Mouse (Mus musculus) G1E (cell line): ENCODE results near the gene Sbk1. TPM values are rescaled to one million over a fixed set of nuclear protein-coding genes. Genes with fewer than 3 reads are reported as not detected.

Experiments used
- ATAC-seq: 2 replicates; pipeline ENCODE4 v1.8.0; 2016; ENCODE audit warnings: mild to moderate bottlenecking; ENCODE audit not compliant: insufficient number of reproducible peaks, poor library complexity, low FRiP score, severe bottlenecking; ENCODE audit errors: extremely low read depth
- DNase-seq: peaks from one replicate; pipeline ENCODE4 v3.0.0; 2012; ENCODE audit warnings: low spot score
- H3K27me3 ChIP-seq: 2 replicates; pipeline ENCODE4 v1.6.1; 2012; ENCODE audit warnings: mild to moderate bottlenecking, low read length, inconsistent platforms; ENCODE audit not compliant: insufficient read depth
- H3K36me3 ChIP-seq: replicated peaks from 2 replicates; pipeline ENCODE3; 2012; ENCODE audit warnings: mild to moderate bottlenecking, inconsistent platforms
- H3K4me1 ChIP-seq: 2 replicates; pipeline ENCODE4 v1.6.1; 2012; ENCODE audit warnings: low read depth, low read length, inconsistent platforms, mixed read lengths; ENCODE audit not compliant: insufficient read depth
- H3K4me3 ChIP-seq: 2 replicates; pipeline ENCODE4 v1.5.1; 2012; ENCODE audit warnings: low read depth, mild to moderate bottlenecking, inconsistent platforms, low read length, moderate library complexity, mixed read lengths
- H3K9me3 ChIP-seq: replicated peaks from 2 replicates; pipeline ENCODE4 v1.6.1; 2012; ENCODE audit warnings: inconsistent platforms
- CTCF ChIP-seq: IDR thresholded peaks from 2 replicates; pipeline ENCODE4 v1.5.1; 2012; ENCODE audit warnings: low read depth, low read length, inconsistent platforms, mixed read lengths
- GATA1 ChIP-seq: IDR thresholded peaks from 2 replicates; pipeline ENCODE4 v1.6.1; 2012; ENCODE audit warnings: borderline replicate concordance, low read length, inconsistent platforms, mixed read lengths
- GATA2 ChIP-seq: IDR thresholded peaks from 2 replicates; pipeline ENCODE4 v1.6.1; 2012; ENCODE audit warnings: low read depth, low read length, inconsistent platforms, borderline replicate concordance
- POLR2AphosphoS5 ChIP-seq: IDR thresholded peaks from 2 replicates; pipeline ENCODE4 v1.6.1; 2012; ENCODE audit warnings: low read depth, low read length, inconsistent platforms; ENCODE audit not compliant: insufficient replicate concordance
- TAL1 ChIP-seq: conservative IDR thresholded peaks from 2 replicates; pipeline ENCODE4 v1.6.1; 2012; ENCODE audit warnings: low read depth, low read length, inconsistent platforms, mixed read lengths
- polyA plus RNA-seq: library from polyadenylated mRNA; stranded (reverse); fragments of >175 nt; gene quantifications from 2 replicates; pipeline ENCODE4 v1.2.3, GENCODE M21; 2012
- total RNA-seq, 2 experiments: library from RNA; stranded (forward) in 1 of 2; stranded (reverse) in 1 of 2; fragments of 200-1000 nt in 1 of 2; fragments of >200 nt in 1 of 2; fragmentation: Nextera tagmentation in 1 of 2; gene quantifications; 2 replicates each; pipeline ENCODE4 v1.2.3; 2014 to 2017

Sbk1 gene
- total and polyA plus RNA-seq, 3 experiments = 0.31 to 0.33 TPM; not detected in 1

- DNase-seq = no peak
- Histone ChIP-seq H3K36me3 (no peaks in the 10 kb centered on the region), H3K4me3 (no peak overlapping the region), H3K9me3 (no peaks in the 10 kb centered on the region), H3K27me3 (peaks cover 56% of the 10 kb centered on the region), H3K4me1 (peaks cover 12% of the 10 kb centered on the region)
- no peak for TF ChIP-seq GATA1
- TF ChIP-seq POLR2AphosphoS5 = no peak
- no peak for TF ChIP-seq TAL1
- TF ChIP-seq GATA2 = no peak
- TF ChIP-seq CTCF = no peak
- ATAC-seq = no peak
Observed at GRCm38 (mm10) chr7:126288571-126289091, 16.2 kb downstream of the Sbk1 start.

- H3K4me1 ChIP-seq = peaks cover 6% of the 10 kb centered on the region
Observed at GRCm38 (mm10) chr7:126289371-126289770, 17.0 kb downstream of the Sbk1 start.

DNA sequence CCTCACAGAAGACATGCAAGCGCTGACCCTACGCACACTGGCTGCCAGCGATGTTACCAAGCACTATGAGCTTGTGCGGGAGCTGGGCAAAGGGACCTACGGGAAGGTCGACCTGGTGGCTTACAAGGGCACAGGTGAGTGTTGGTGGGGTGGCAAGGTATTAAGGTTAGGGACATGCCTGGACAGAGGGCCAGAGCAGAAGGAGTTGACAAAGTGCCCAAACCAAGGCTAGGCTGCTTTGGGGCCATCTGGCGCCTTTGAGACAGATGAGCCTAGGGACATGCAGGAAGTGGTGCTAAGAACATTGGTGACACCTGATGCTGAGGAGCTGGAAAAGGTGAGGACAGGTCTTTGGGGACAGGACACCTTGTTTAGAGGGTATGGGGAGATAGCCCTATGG is 17.5 kb downstream of the Sbk1 start:
- TF ChIP-seq CTCF (no peak), GATA2 (no peak), TAL1 (no peak), GATA1 (no peak), POLR2AphosphoS5 (no peak)
- DNase-seq (no peak), ATAC-seq (no peak)
- Histone ChIP-seq H3K36me3 (no peaks in the 10 kb centered on the region), H3K27me3 (peaks cover 58% of the 10 kb centered on the region), H3K4me3 (no peak overlapping the region), H3K9me3 (no peaks in the 10 kb centered on the region), H3K4me1 (peaks cover 6% of the 10 kb centered on the region)

More at GRCm38 (mm10) chr7:126289371-126289770, 17.0 kb downstream of the Sbk1 start:
- Histone ChIP-seq H3K4me3 (no peak overlapping the region), H3K27me3 (peaks cover 60% of the 10 kb centered on the region), H3K36me3 (no peaks in the 10 kb centered on the region), H3K9me3 (no peaks in the 10 kb centered on the region)
- TF ChIP-seq POLR2AphosphoS5 (no peak), TAL1 (no peak), GATA1 (no peak), CTCF (no peak), GATA2 (no peak)
- DNase-seq (no peak), ATAC-seq (no peak)

GRCm38 (mm10) chr7:126291681-126292545 is 19.5 kb downstream of the Sbk1 start:
- Histone ChIP-seq H3K27me3 (peaks cover 59% of the 10 kb centered on the region), H3K4me3 (peak overlapping the region; percentile 17; the same call in 1 of the 2 replicates), H3K9me3 (no peaks in the 10 kb centered on the region), H3K4me1 (no peaks in the 10 kb centered on the region), H3K36me3 (no peaks in the 10 kb centered on the region)
- no peak for DNase-seq
- no peak for ATAC-seq
- TF ChIP-seq GATA1 = no peak
- TF ChIP-seq POLR2AphosphoS5 = no peak
- no peak for TF ChIP-seq GATA2
- no peak for TF ChIP-seq CTCF
- TF ChIP-seq TAL1 = no peak

DNA sequence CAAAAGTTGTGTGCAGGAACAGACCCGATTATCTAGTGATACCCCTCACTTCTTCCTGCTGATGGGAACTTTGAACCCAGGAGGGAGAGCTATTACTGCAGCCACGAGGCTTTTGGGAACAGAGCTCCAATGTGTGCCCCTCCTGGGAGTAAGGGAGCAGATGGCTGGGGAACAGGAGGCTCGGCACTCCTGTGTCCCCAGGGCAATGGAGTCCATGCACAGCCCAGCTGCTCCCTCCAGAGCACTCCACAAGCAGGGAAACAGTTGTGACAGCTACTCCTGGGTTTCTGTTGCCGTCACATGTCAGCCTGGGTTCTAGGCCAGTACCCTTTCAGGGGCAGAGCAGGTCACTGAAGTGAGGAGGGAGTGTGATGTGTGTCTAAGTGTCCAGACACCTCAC is 20.7 kb downstream of the Sbk1 start:
- DNase-seq (no peak), ATAC-seq (no peak)
- Histone ChIP-seq H3K27me3 (peaks cover 50% of the 10 kb centered on the region), H3K4me1 (no peaks in the 10 kb centered on the region), H3K9me3 (no peaks in the 10 kb centered on the region), H3K36me3 (no peaks in the 10 kb centered on the region), H3K4me3 (no peak overlapping the region)
- TF ChIP-seq CTCF = no peak
- no peak for TF ChIP-seq TAL1
- TF ChIP-seq GATA1 = no peak
- no peak for TF ChIP-seq POLR2AphosphoS5
- TF ChIP-seq GATA2 = no peak

DNA sequence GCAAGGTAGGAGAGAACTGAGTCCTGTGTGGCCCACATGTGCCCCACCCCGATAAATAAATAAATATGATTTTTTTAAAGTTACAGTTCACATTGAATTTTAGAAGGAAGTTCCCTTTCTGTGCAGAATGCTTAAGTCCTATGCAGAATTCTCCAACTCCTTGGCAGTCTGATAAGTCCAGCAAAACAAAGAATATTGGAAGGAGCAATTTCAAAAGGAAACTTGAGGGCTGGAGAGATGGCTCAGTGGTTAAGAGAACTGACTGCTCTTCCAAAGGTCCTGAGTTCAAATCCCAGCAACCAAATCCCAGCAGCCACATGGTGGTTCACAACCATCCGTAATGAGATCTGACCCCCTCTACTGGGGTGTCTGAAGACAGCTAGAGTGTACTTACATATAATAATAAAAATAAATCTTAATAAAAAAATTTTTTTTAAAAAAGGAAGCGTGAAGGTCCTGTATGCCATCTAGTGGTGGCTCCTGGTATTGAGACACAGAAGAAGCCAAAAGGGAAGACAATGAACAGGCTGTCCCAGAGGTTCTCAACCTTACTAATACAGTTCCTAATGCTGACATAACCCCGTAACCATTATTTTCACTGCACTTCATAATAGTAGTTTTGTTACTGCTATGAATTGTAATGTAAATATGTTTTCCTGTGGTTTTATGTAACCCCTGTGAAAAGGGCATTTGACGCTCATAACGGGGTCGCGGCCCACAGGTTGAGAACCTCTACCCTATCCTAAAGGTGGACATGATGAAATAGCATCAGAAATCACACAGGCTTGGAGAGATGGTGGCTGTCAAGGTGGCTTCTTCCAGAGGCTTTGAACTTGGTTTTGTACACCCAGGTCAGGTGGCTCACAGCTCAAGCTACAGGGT is 25.4 kb downstream of the Sbk1 start:
- H3K9me3 ChIP-seq = no peaks in the 10 kb centered on the region
- H3K36me3 ChIP-seq = no peaks in the 10 kb centered on the region
- no peak overlapping the region for H3K4me3 ChIP-seq
- peak; percentile 47 for TF ChIP-seq CTCF
- TF ChIP-seq GATA1 = no peak
- DNase-seq = no peak
- ATAC-seq = no peak
- H3K27me3 ChIP-seq = peaks cover 39% of the 10 kb centered on the region
- no peaks in the 10 kb centered on the region for H3K4me1 ChIP-seq
